In the genomic region with DNA sequence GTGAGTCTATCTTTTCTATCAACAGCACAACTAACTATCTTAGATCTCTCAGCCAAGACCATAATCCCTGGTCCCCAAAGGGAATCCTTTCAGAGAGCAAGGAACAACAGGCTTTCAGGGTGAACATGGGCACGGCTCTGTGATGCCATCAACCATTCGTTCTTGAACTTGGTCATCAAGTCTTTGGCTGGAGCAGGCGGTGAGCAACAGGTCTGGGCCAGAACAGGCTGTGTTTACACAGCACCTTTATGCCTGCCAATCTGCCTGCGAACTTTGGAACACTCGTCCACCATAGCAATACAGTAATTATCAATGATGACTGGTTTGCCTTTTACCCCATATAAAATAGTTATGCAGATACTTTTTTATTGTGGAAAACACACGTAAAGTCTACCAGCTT, we compare ENCODE assay signal across 22 mouse cellular contexts. TPM values are rescaled to one million over a fixed set of nuclear protein-coding genes. Genes with fewer than 3 reads are reported as not detected.
DNase-seq lines count a peak whose midpoint lies in the region; ATAC-seq and TF ChIP-seq lines count a peak whose summit lies in the region.
"Had no signal": no experiment of that assay in that cellular context is flagged by ENCODE, and none has a peak within 500 bp of the region (broad histone marks: within the 10 kb centered on the region; RNA-seq: fewer than 3 reads in every experiment).

No protein-coding gene starts in this region.

- no peak overlapping the region for H3K4me3 ChIP-seq in intestine, embryonic 16.5 days (ENCODE audit: low read length)
- H3K4me3 ChIP-seq in stomach, postnatal 0 days (ENCODE audit: low read depth, low read length), result no peak overlapping the region
- H3K4me3 ChIP-seq in forebrain, postnatal 0 days (ENCODE audit: low read depth, low read length), result no peak overlapping the region
- H3K4me3 ChIP-seq in layer of hippocampus, adult 2 months, result no peak overlapping the region
- H3K4me3 ChIP-seq: embryonic facial prominence, embryonic 15.5 days; erythroblast, embryonic 14.5 days; heart, embryonic 10.5 days; hindbrain, embryonic 13.5 days had no signal

- TF ChIP-seq CTCF in stomach, postnatal 0 days (IDR thresholded peaks at IDR 0.05; ENCODE audit: low read depth), result no peak
- TF ChIP-seq CTCF in forebrain, postnatal 0 days (IDR thresholded peaks at IDR 0.05; ENCODE audit: low read depth), result no peak
- no peak for TF ChIP-seq CTCF in layer of hippocampus, adult 2 months (conservative IDR thresholded peaks at IDR 0.05)

- WGBS in intestine, embryonic 16.5 days, result 73% methylated on average over 6 of the region's 6 CpGs
- WGBS in stomach, postnatal 0 days, result 55% methylated on average over 6 of the region's 6 CpGs
- 74% methylated on average over 6 of the region's 6 CpGs for WGBS in forebrain, postnatal 0 days

- peaks cover 4% of the 10 kb centered on the region; the same call in 1 of the 2 replicates for H3K4me1 ChIP-seq in intestine, embryonic 16.5 days (ENCODE audit: control insufficient read depth, insufficient read depth, low read length)
- no peaks in the 10 kb centered on the region for H3K4me1 ChIP-seq in stomach, postnatal 0 days (replicated peaks; ENCODE audit: control insufficient read depth, insufficient read depth)
- no peaks in the 10 kb centered on the region for H3K4me1 ChIP-seq in forebrain, postnatal 0 days (ENCODE audit: insufficient read depth)

- peak; percentile 89 for ATAC-seq in intestine, embryonic 16.5 days
- ATAC-seq in stomach, postnatal 0 days (ENCODE audit: low FRiP score, low TSS enrichment), result peak; percentile 92
- ATAC-seq in forebrain, postnatal 0 days, result no peak
- ATAC-seq: forebrain, embryonic 16.5 days; hindbrain, postnatal 0 days had no signal

- no peaks in the 10 kb centered on the region for H3K36me3 ChIP-seq in intestine, embryonic 16.5 days (ENCODE audit: control insufficient read depth, insufficient read depth, low read length)
- no peaks in the 10 kb centered on the region for H3K36me3 ChIP-seq in stomach, postnatal 0 days (ENCODE audit: control insufficient read depth, insufficient read depth, low read length)
- H3K36me3 ChIP-seq in forebrain, postnatal 0 days (ENCODE audit: insufficient read depth), result no peaks in the 10 kb centered on the region
- H3K36me3 ChIP-seq: embryonic facial prominence, embryonic 15.5 days; heart, embryonic 10.5 days; hindbrain, embryonic 13.5 days had no signal

- no peaks in the 10 kb centered on the region for H3K27me3 ChIP-seq in intestine, embryonic 16.5 days (replicated peaks; ENCODE audit: control insufficient read depth, insufficient read depth, low read length)
- no peaks in the 10 kb centered on the region for H3K27me3 ChIP-seq in stomach, postnatal 0 days (ENCODE audit: control insufficient read depth, insufficient read depth, low read length)
- H3K27me3 ChIP-seq in forebrain, postnatal 0 days (ENCODE audit: insufficient read depth, low read length), result no peaks in the 10 kb centered on the region
- H3K27me3 ChIP-seq: embryonic facial prominence, embryonic 15.5 days; hindbrain, embryonic 13.5 days had no signal

- no peak overlapping the region for H3K27ac ChIP-seq in intestine, embryonic 16.5 days (ENCODE audit: low read length)
- 0 out of 2 replicates have a peak overlapping the region, but pooled peaks have one; percentile 25 for H3K27ac ChIP-seq in stomach, postnatal 0 days (replicated peaks)
- no peak overlapping the region for H3K27ac ChIP-seq in forebrain, postnatal 0 days (ENCODE audit: low read depth, low read length)
- H3K27ac ChIP-seq in layer of hippocampus, adult 2 months, result no peak overlapping the region
- H3K27ac ChIP-seq: embryonic facial prominence, embryonic 15.5 days; heart, embryonic 10.5 days; hindbrain, embryonic 13.5 days; hindbrain, postnatal 0 days had no signal

- H3K9ac ChIP-seq in intestine, embryonic 16.5 days (ENCODE audit: low read depth, low read length), result no peak overlapping the region
- no peak overlapping the region for H3K9ac ChIP-seq in stomach, postnatal 0 days (ENCODE audit: low read length)
- H3K9ac ChIP-seq in forebrain, postnatal 0 days, result no peak overlapping the region
- H3K9ac ChIP-seq: embryonic facial prominence, embryonic 15.5 days; hindbrain, embryonic 13.5 days had no signal

- TF ChIP-seq EP300 in stomach, postnatal 0 days (optimal IDR thresholded peaks at IDR 0.05), result no peak

- H3K4me2 ChIP-seq in intestine, embryonic 16.5 days (ENCODE audit: low read depth, low read length), result no peak overlapping the region
- no peak overlapping the region for H3K4me2 ChIP-seq in stomach, postnatal 0 days (replicated peaks; ENCODE audit: low read depth)
- H3K4me2 ChIP-seq in forebrain, postnatal 0 days (ENCODE audit: low read depth), result no peak overlapping the region
- H3K4me2 ChIP-seq: embryonic facial prominence, embryonic 15.5 days; hindbrain, embryonic 13.5 days had no signal

- peak; percentile 58 for DNase-seq in urinary bladder, postnatal 14 days (ENCODE audit: low spot score)
- DNase-seq in urinary bladder, postnatal 4 days (ENCODE audit: low spot score in 2 of 2), result no peak
- DNase-seq in gonadal fat pad, adult 2 months (ENCODE audit: low read depth), result peak; percentile 55
- DNase-seq in stomach, postnatal 0 days (ENCODE audit: low spot score), result peak; percentile 64
- no peak for DNase-seq in forebrain, postnatal 0 days
- no peak for DNase-seq in layer of hippocampus, adult 2 months (ENCODE audit: low spot score in 2 of 2)
- DNase-seq: adrenal gland, adult 8-10 months; adrenal gland, postnatal 36 days; cerebellum, adult 8-10 months; cerebellum, postnatal 14 days; embryo, embryonic 11 days; gastrocnemius, postnatal 14 days; heart, adult 18-20 months; heart, postnatal 10 days; kidney, adult 11 months had no signal

- no peaks in the 10 kb centered on the region for H3K9me3 ChIP-seq in intestine, embryonic 16.5 days (ENCODE audit: control insufficient read depth, low read length)
- no peaks in the 10 kb centered on the region for H3K9me3 ChIP-seq in stomach, postnatal 0 days (ENCODE audit: control insufficient read depth, low read length)
- H3K9me3 ChIP-seq in forebrain, postnatal 0 days (ENCODE audit: low read length), result no peaks in the 10 kb centered on the region
- H3K9me3 ChIP-seq: embryonic facial prominence, embryonic 15.5 days; heart, embryonic 10.5 days; hindbrain, embryonic 13.5 days had no signal

RNA-seq across cellular contexts. Expression of gene Lbh, which starts 38.9 kb away (rescaled TPM):
- 54.2 and 55.5 TPM in 2 replicates for polyA plus RNA-seq in gonadal fat pad, adult 2 months (2012; rRNA removed)
- 5.5 and 7.6 TPM in 2 replicates for polyA plus RNA-seq in intestine, embryonic 16.5 days (2015; fragmentation: Nextera tagmentation; extraction: Ambion mirVana)
- polyA plus RNA-seq in stomach, postnatal 0 days (2015; fragmentation: Nextera tagmentation; extraction: Ambion mirVana), result 2.0 and 2.7 TPM in 2 replicates
- total RNA-seq in forebrain, postnatal 0 days (2014; rRNA removed), result 51.9 and 66.7 TPM in 2 replicates
- 3.0 and 3.1 TPM in 2 replicates for polyA plus RNA-seq in forebrain, postnatal 0 days (2015; fragmentation: Nextera tagmentation; extraction: Ambion mirVana)
- 10 to 100 TPM; 31.4 to 34.8 TPM for total RNA-seq in layer of hippocampus, adult 2 months (2021)

Comparison
In these comparisons a context has a peak if more than half of its experiments do, and no peak if none do; other contexts are left out.
1. DNase-seq: peak in urinary bladder, postnatal 14 days (single experiment), gonadal fat pad, adult 2 months (single experiment) and stomach, postnatal 0 days (single experiment); none in urinary bladder, postnatal 4 days (0 of 2), forebrain, postnatal 0 days (single experiment) and layer of hippocampus, adult 2 months (0 of 2).